Mouse (Mus musculus): Measurements from ENCODE around the gene Ddost.

GRCm38 (mm10) chr4:138351821-138352220 is 47.3 kb downstream of the Ddost start:
- TF ChIP-seq CEBPB (IDR thresholded peaks at IDR 0.05; ENCODE audit: low read depth) (no peak), CTCF (IDR thresholded peaks at IDR 0.05; ENCODE audit: control insufficient read depth, insufficient read depth, insufficient read length) (no peak), MAX (IDR thresholded peaks at IDR 0.05) (no peak), MYOG (IDR thresholded peaks at IDR 0.05; ENCODE audit: control insufficient read depth, extremely low read depth, insufficient read length) (no peak), USF1 (IDR thresholded peaks at IDR 0.05; ENCODE audit: low read depth) (no peak)

Data from C2C12 (cell line).